ENCODE assay signal across 9 mouse cellular contexts in the genomic region with DNA sequence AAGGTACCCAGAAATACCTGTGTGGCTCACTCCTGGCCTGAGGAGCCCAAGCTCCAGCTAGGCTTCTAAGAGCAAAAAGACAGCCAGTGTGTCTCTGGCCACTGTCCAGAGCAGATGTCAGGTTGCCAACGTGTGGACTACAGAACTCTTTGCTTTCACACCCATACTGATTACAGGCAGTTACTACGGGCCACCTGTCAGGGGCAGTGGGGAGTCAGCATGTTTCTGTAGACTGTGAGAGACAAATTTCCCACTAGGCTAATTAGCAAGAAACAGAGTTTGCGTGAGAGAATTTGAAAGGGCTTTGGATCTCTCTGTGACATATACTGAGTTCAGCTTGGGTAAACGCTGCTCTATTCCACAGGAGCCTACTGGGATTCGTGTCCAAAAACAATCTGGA.
DNase-seq lines count a peak whose midpoint lies in the region; ATAC-seq lines count a peak whose summit lies in the region.
"Had no signal": no experiment of that assay in that cellular context is flagged by ENCODE, and none has a peak within 500 bp of the region (broad histone marks: within the 10 kb centered on the region; RNA-seq: fewer than 3 reads in every experiment).

No protein-coding gene starts in this region.

- peak; percentile 9 for DNase-seq in adrenal gland, postnatal 25 days
- no peak for DNase-seq in adrenal gland, adult 2 months
- peak; percentile 35 for DNase-seq in layer of hippocampus, adult 11-12 months (ENCODE audit: low spot score)
- DNase-seq in layer of hippocampus, adult 8-10 months (ENCODE audit: low spot score in 2 of 2), result no peak
- peak; percentile 3 for DNase-seq in Muller cell, postnatal 12 days (ENCODE audit: inconsistent ontology term)
- DNase-seq in cerebellum, postnatal 25 days, result peak; percentile 82 to 88
- no peak for DNase-seq in adipocyte (ENCODE audit: low spot score)

- ATAC-seq in megakaryocyte-erythroid progenitor cell, adult 5-6 weeks (replicated peaks; ENCODE audit: low FRiP score, low TSS enrichment, poor library complexity, severe bottlenecking), result no peak
- ATAC-seq: intestine, embryonic 16.5 days had no signal

Comparison
In these comparisons a context has a peak if more than half of its experiments do, and no peak if none do; other contexts are left out.
1. DNase-seq: peak in adrenal gland, postnatal 25 days (single experiment), layer of hippocampus, adult 11-12 months (single experiment), Muller cell, postnatal 12 days (single experiment) and cerebellum, postnatal 25 days (2 of 2); none in adrenal gland, adult 2 months (single experiment), layer of hippocampus, adult 8-10 months (0 of 2) and adipocyte (single experiment).